Mouse (Mus musculus): ENCODE data around the gene Kif9. TPM values are rescaled to one million over a fixed set of nuclear protein-coding genes. Genes with fewer than 3 reads are reported as not detected.

Gene Kif9
- polyA plus RNA-seq, 1 experiment = 5.3 TPM

GRCm38 (mm10) chr9:110457926-110458325, 18.8 kb upstream of the Kif9 start:
- H3K4me3 ChIP-seq (ENCODE audit: insufficient read depth, low read length) = no peak overlapping the region
- no peak for TF ChIP-seq POLR2A (IDR thresholded peaks at IDR 0.05; ENCODE audit: extremely low read depth, insufficient read depth, low read length)
- TF ChIP-seq CTCF (IDR thresholded peaks at IDR 0.05; ENCODE audit: extremely low read depth, insufficient read depth, low read length) = no peak
- H3K4me1 ChIP-seq (ENCODE audit: control insufficient read depth, insufficient read depth, low read length) = no peaks in the 10 kb centered on the region
- no peak overlapping the region for H3K27ac ChIP-seq (ENCODE audit: insufficient read depth, low read length)

- no peak overlapping the region for H3K4me3 ChIP-seq (ENCODE audit: insufficient read depth, low read length)
- TF ChIP-seq CTCF (IDR thresholded peaks at IDR 0.05; ENCODE audit: extremely low read depth, insufficient read depth, low read length) (no peak), POLR2A (IDR thresholded peaks at IDR 0.05; ENCODE audit: extremely low read depth, insufficient read depth, low read length) (no peak)
- H3K27ac ChIP-seq (ENCODE audit: insufficient read depth, low read length) = no peak overlapping the region
- H3K4me1 ChIP-seq (ENCODE audit: control insufficient read depth, insufficient read depth, low read length) = no peaks in the 10 kb centered on the region
Observed at GRCm38 (mm10) chr9:110459145-110459727, 17.5 kb upstream of the Kif9 start.

GRCm38 (mm10) chr9:110460884-110461815, 15.6 kb upstream of the Kif9 start:
- Histone ChIP-seq H3K27ac (ENCODE audit: insufficient read depth, low read length) (no peak overlapping the region), H3K4me3 (ENCODE audit: insufficient read depth, low read length) (no peak overlapping the region), H3K4me1 (ENCODE audit: control insufficient read depth, insufficient read depth, low read length) (no peaks in the 10 kb centered on the region)
- TF ChIP-seq POLR2A (IDR thresholded peaks at IDR 0.05; ENCODE audit: extremely low read depth, insufficient read depth, low read length) = no peak
- no peak for TF ChIP-seq CTCF (IDR thresholded peaks at IDR 0.05; ENCODE audit: extremely low read depth, insufficient read depth, low read length)

DNA sequence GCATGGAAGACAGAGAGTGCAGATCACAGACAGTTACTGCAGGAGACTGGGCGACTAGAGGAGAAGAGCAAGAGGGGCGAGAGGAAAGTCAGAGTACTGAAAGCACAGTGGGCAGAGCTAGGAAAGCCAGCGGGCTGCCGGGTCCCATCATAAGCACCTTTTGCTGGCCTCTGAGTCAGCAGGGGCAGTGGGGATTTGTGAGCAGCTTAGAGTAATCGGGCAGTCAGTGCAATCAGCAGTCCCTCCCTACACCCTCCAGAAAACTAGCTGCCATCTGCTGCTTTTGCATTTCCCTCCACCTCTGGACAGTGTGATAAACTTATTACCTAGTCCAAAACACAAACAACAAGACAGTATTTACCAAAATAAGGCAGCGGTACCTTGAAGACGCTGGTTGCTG, 14.4 kb upstream of the Kif9 start:
- Histone ChIP-seq H3K27ac (ENCODE audit: insufficient read depth, low read length) (no peak overlapping the region), H3K4me1 (ENCODE audit: control insufficient read depth, insufficient read depth, low read length) (no peaks in the 10 kb centered on the region), H3K4me3 (ENCODE audit: insufficient read depth, low read length) (no peak overlapping the region)
- TF ChIP-seq POLR2A (IDR thresholded peaks at IDR 0.05; ENCODE audit: extremely low read depth, insufficient read depth, low read length) = no peak
- TF ChIP-seq CTCF (IDR thresholded peaks at IDR 0.05; ENCODE audit: extremely low read depth, insufficient read depth, low read length) = no peak

DNA sequence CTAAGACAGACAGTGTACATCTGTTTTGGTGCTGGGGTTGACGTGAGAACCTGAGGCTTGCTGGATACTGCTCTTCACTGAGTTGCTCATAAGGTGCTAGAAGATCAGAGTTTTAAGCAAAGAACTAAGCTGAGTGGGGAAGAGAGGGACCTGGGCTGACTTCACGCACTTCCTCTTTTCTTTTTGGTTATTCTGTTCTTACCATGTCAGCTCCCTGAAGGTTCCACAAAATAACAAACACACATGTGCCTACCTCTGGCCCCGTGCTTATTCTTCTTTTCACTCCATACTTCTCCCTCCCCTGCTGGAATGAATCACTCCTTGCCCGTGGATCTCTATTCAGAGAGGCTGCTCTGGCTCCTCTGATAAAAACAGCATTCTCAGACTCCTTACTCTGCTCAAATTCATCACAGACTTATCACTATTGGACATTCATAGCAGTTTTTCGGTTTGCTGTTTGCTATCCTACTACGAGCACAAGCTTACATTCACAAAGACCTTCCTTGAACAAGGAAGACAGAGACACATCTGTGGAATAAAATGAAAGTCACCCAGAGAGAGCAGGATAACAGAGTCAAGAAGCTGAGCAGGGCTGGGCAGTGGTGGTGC, 12.7 kb upstream of the Kif9 start:
- Histone ChIP-seq H3K27ac (ENCODE audit: insufficient read depth, low read length) (no peak overlapping the region), H3K4me3 (ENCODE audit: insufficient read depth, low read length) (no peak overlapping the region), H3K4me1 (ENCODE audit: control insufficient read depth, insufficient read depth, low read length) (no peaks in the 10 kb centered on the region)
- no peak for TF ChIP-seq POLR2A (IDR thresholded peaks at IDR 0.05; ENCODE audit: extremely low read depth, insufficient read depth, low read length)
- TF ChIP-seq CTCF (IDR thresholded peaks at IDR 0.05; ENCODE audit: extremely low read depth, insufficient read depth, low read length) = no peak

DNA sequence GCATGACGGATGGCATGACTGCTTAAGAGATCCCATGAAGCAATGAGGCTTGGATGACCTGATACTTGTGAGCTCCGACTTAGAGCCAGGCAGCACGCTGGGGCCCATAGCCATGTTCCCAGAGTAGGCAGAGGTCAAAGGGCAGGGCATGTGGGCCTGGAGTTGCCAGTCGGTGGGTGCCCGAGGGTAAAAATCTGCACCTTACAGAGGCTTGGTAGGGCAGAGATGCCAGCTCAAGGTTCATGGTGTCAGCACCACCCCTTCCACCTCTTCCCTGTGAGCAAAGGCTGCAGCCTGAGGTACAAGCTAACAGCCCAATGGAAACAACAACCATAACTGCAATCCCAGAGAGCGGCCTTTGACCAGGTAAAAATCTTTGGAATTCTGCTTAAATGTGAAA, 11.4 kb upstream of the Kif9 start:
- Histone ChIP-seq H3K4me1 (ENCODE audit: control insufficient read depth, insufficient read depth, low read length) (no peaks in the 10 kb centered on the region), H3K27ac (ENCODE audit: insufficient read depth, low read length) (no peak overlapping the region), H3K4me3 (ENCODE audit: insufficient read depth, low read length) (no peak overlapping the region)
- TF ChIP-seq POLR2A (IDR thresholded peaks at IDR 0.05; ENCODE audit: extremely low read depth, insufficient read depth, low read length) = no peak
- TF ChIP-seq CTCF (IDR thresholded peaks at IDR 0.05; ENCODE audit: extremely low read depth, insufficient read depth, low read length) = no peak

- no peaks in the 10 kb centered on the region for H3K4me1 ChIP-seq (ENCODE audit: control insufficient read depth, insufficient read depth, low read length)
- TF ChIP-seq POLR2A (IDR thresholded peaks at IDR 0.05; ENCODE audit: extremely low read depth, insufficient read depth, low read length) (no peak), CTCF (IDR thresholded peaks at IDR 0.05; ENCODE audit: extremely low read depth, insufficient read depth, low read length) (peak; percentile 45)
- no peak overlapping the region for H3K4me3 ChIP-seq (ENCODE audit: insufficient read depth, low read length)
- no peak overlapping the region for H3K27ac ChIP-seq (ENCODE audit: insufficient read depth, low read length)
Observed at GRCm38 (mm10) chr9:110466179-110466578, 10.6 kb upstream of the Kif9 start.

DNA sequence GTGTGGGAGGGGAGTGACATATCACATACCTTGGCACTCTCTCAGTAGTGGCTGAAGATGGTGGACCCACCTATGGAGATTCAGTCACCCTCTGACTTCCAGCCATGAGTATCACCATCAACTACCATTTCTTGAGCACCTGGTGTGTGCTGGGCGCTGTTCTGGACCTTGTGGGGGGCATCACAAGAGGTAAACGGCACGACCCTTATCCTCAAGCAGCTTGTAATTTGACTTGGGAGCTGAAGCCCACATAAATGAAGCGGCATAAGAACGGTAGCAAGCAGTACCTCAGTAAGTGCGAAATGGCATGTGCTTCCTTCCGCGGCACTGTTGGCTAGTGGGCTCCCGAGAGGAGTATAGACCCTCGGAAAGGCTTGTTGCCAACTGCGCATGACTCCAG, 1.2 kb downstream of the Kif9 start:
- H3K27ac ChIP-seq (ENCODE audit: insufficient read depth, low read length) = no peak overlapping the region
- TF ChIP-seq CTCF (IDR thresholded peaks at IDR 0.05; ENCODE audit: extremely low read depth, insufficient read depth, low read length) (no peak), POLR2A (IDR thresholded peaks at IDR 0.05; ENCODE audit: extremely low read depth, insufficient read depth, low read length) (no peak)
- H3K4me1 ChIP-seq (ENCODE audit: control insufficient read depth, insufficient read depth, low read length) = 0 out of 2 replicates have a peak, but pooled peaks cover 2% of the 10 kb centered on the region
- no peak overlapping the region for H3K4me3 ChIP-seq (ENCODE audit: insufficient read depth, low read length)

- Histone ChIP-seq H3K4me1 (ENCODE audit: control insufficient read depth, insufficient read depth, low read length) (0 out of 2 replicates have a peak, but pooled peaks cover 2% of the 10 kb centered on the region), H3K27ac (ENCODE audit: insufficient read depth, low read length) (no peak overlapping the region), H3K4me3 (ENCODE audit: insufficient read depth, low read length) (no peak overlapping the region)
- TF ChIP-seq CTCF (IDR thresholded peaks at IDR 0.05; ENCODE audit: extremely low read depth, insufficient read depth, low read length) = no peak
- TF ChIP-seq POLR2A (IDR thresholded peaks at IDR 0.05; ENCODE audit: extremely low read depth, insufficient read depth, low read length) = no peak
Observed at GRCm38 (mm10) chr9:110478639-110479038, 1.9 kb downstream of the Kif9 start.
